Mouse (Mus musculus) bone marrow macrophage, adult 2 months (primary cell): ENCODE results near the gene Rapgef1. TPM values are rescaled to one million over a fixed set of nuclear protein-coding genes. Genes with fewer than 3 reads are reported as not detected.

Experiments
- H3K27ac ChIP-seq: 2 replicates; pipeline ENCODE4 v1.5.1; 2012; ENCODE audit warnings: low read depth, low read length; ENCODE audit not compliant: insufficient read depth
- H3K4me1 ChIP-seq: 2 replicates; pipeline ENCODE4 v1.6.1; 2012; ENCODE audit warnings: low read length; ENCODE audit not compliant: control insufficient read depth, insufficient read depth
- H3K4me3 ChIP-seq: 2 replicates; pipeline ENCODE4 v1.5.1; 2012; ENCODE audit warnings: mild to moderate bottlenecking, low read length, moderate library complexity; ENCODE audit not compliant: insufficient read depth
- CTCF ChIP-seq: IDR thresholded peaks from 2 replicates; pipeline ENCODE4 v1.5.1; 2012; ENCODE audit warnings: low read depth, mild to moderate bottlenecking, low read length, moderate library complexity
- POLR2A ChIP-seq: IDR thresholded peaks from 2 replicates; pipeline ENCODE4 v1.6.1; 2012; ENCODE audit warnings: mild to moderate bottlenecking, low read depth, low read length, borderline replicate concordance
- polyA plus RNA-seq: library from polyadenylated mRNA; stranded (reverse); fragments of >200 nt; gene quantifications from 2 replicates; pipeline ENCODE4 v1.2.4, GENCODE M21; 2012; ENCODE audit not compliant: missing spikeins, insufficient read depth, insufficient read length

Rapgef1 gene
- polyA plus RNA-seq, 1 experiment, result 23.6 TPM

GRCm38 (mm10) chr2:29731545-29731944, 112.0 kb downstream of the Rapgef1 start:
- TF ChIP-seq CTCF (no peak), POLR2A (no peak)

GRCm38 (mm10) chr2:29732559-29732958, 113.0 kb downstream of the Rapgef1 start:
- Histone ChIP-seq H3K4me1 (peaks cover 7% of the 10 kb centered on the region; the same call in 1 of the 2 replicates), H3K27ac (no peak overlapping the region), H3K4me3 (no peak overlapping the region)
- no peak for TF ChIP-seq POLR2A
- TF ChIP-seq CTCF, result no peak

More at GRCm38 (mm10) chr2:29731545-29731944, 112.0 kb downstream of the Rapgef1 start:
- no peak overlapping the region for H3K4me3 ChIP-seq
- H3K27ac ChIP-seq, result no peak overlapping the region
- H3K4me1 ChIP-seq, result peaks cover 7% of the 10 kb centered on the region; the same call in 1 of the 2 replicates

- Histone ChIP-seq H3K4me3 (no peak overlapping the region), H3K4me1 (peaks cover 11% of the 10 kb centered on the region), H3K27ac (no peak overlapping the region)
- no peak for TF ChIP-seq POLR2A
- TF ChIP-seq CTCF, result no peak
These were observed 113.8 kb downstream of the Rapgef1 start for GRCm38 (mm10) chr2:29733348-29733747.

GRCm38 (mm10) chr2:29735708-29736107, 116.2 kb downstream of the Rapgef1 start:
- Histone ChIP-seq H3K27ac (no peak overlapping the region), H3K4me1 (peaks cover 29% of the 10 kb centered on the region), H3K4me3 (no peak overlapping the region)
- TF ChIP-seq CTCF, result no peak
- no peak for TF ChIP-seq POLR2A

GRCm38 (mm10) chr2:29737209-29737925, 117.8 kb downstream of the Rapgef1 start:
- no peak overlapping the region for H3K27ac ChIP-seq
- no peak overlapping the region for H3K4me3 ChIP-seq
- TF ChIP-seq CTCF (no peak), POLR2A (no peak)

GRCm38 (mm10) chr2:29738799-29739198, 119.3 kb downstream of the Rapgef1 start:
- Histone ChIP-seq H3K27ac (peak overlapping the region; percentile 95), H3K4me3 (no peak overlapping the region), H3K4me1 (peaks cover 25% of the 10 kb centered on the region)
- no peak for TF ChIP-seq CTCF
- TF ChIP-seq POLR2A, result no peak

More at GRCm38 (mm10) chr2:29737209-29737925, 117.8 kb downstream of the Rapgef1 start:
- H3K4me1 ChIP-seq, result peaks cover 25% of the 10 kb centered on the region

- no peak overlapping the region for H3K4me3 ChIP-seq
- peak overlapping the region; percentile 95 for H3K27ac ChIP-seq
- peaks cover 25% of the 10 kb centered on the region for H3K4me1 ChIP-seq
- TF ChIP-seq CTCF (peak; percentile 78), POLR2A (no peak)
These were observed 119.8 kb downstream of the Rapgef1 start for GRCm38 (mm10) chr2:29739368-29739767.

GRCm38 (mm10) chr2:29741207-29741606, 121.7 kb downstream of the Rapgef1 start:
- Histone ChIP-seq H3K4me3 (no peak overlapping the region), H3K27ac (no peak overlapping the region), H3K4me1 (peaks cover 25% of the 10 kb centered on the region)
- TF ChIP-seq CTCF, result no peak
- no peak for TF ChIP-seq POLR2A

GRCm38 (mm10) chr2:29744256-29744655, 124.7 kb downstream of the Rapgef1 start:
- Histone ChIP-seq H3K27ac (no peak overlapping the region), H3K4me3 (no peak overlapping the region), H3K4me1 (peaks cover 15% of the 10 kb centered on the region)
- TF ChIP-seq POLR2A (no peak), CTCF (no peak)

- Histone ChIP-seq H3K4me1 (peaks cover 3% of the 10 kb centered on the region; the same call in 1 of the 2 replicates), H3K27ac (no peak overlapping the region), H3K4me3 (peak overlapping the region; percentile 23)
- TF ChIP-seq CTCF (no peak), POLR2A (no peak)
These were observed 127.8 kb downstream of the Rapgef1 start for GRCm38 (mm10) chr2:29747188-29747782.
